ENCODE assay signal across 8 mouse cellular contexts in the genomic region with DNA sequence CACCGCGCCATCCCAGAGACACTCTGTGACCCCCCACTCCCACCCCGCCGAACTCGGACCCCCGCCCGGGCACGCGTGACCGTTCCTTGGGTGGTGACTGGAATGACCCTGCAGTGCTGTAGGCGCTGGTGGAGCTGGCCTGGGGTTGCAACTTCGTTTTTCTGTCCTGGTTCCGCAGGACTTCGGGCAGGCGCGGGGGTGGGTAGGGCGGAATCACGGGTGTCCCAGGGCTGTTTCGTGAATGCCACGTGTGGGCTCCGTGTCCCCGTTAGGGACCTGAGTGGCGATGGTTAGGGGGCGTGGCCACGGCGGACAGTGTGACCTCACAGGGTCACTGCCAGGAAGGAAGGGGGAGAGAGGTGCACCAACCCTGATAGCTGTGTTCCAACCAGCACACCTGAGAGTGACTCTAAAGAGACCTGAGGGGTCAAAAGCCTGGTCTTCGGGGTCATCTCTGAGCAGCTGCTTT. TPM values are rescaled to one million over a fixed set of nuclear protein-coding genes. Genes with fewer than 3 reads are reported as not detected.
DNase-seq lines count a peak whose midpoint lies in the region; ATAC-seq and TF ChIP-seq lines count a peak whose summit lies in the region.

No protein-coding gene starts in this region.

- H3K9ac ChIP-seq in heart, embryonic 12.5 days, result peak overlapping the region; percentile 84
- no peak overlapping the region for H3K9ac ChIP-seq in forebrain, embryonic 12.5 days
- H3K9ac ChIP-seq in liver, embryonic 11.5 days (ENCODE audit: low read depth, low read length), result no peak overlapping the region; the same call in 1 of the 2 replicates

- peak overlapping the region; percentile 90 for H3K4me3 ChIP-seq in heart, embryonic 12.5 days
- H3K4me3 ChIP-seq in E14TG2a.4 (replicated peaks; ENCODE audit: low read length), result peak overlapping the region; percentile 95
- H3K4me3 ChIP-seq in forebrain, embryonic 12.5 days (replicated peaks), result peak overlapping the region; percentile 72
- H3K4me3 ChIP-seq in liver, embryonic 11.5 days (ENCODE audit: low read depth, low read length), result peak overlapping the region; percentile 89

- TF ChIP-seq CTCF in E14TG2a.4 (conservative IDR thresholded peaks at IDR 0.05; ENCODE audit: low read length), result no peak

- H3K9me3 ChIP-seq in heart, embryonic 12.5 days (replicated peaks), result peaks cover 13% of the 10 kb centered on the region
- no peaks in the 10 kb centered on the region for H3K9me3 ChIP-seq in E14TG2a.4 (ENCODE audit: low read length)
- peaks cover 34% of the 10 kb centered on the region for H3K9me3 ChIP-seq in forebrain, embryonic 12.5 days
- H3K9me3 ChIP-seq in liver, embryonic 11.5 days (ENCODE audit: control insufficient read depth, low read length), result peaks cover 8% of the 10 kb centered on the region

- no peak for DNase-seq in heart, postnatal 4 days
- DNase-seq in liver, embryonic 11.5 days (ENCODE audit: low spot score), result no peak
- DNase-seq in testis, postnatal 10 days (ENCODE audit: low spot score), result peak; percentile 62
- no peak for DNase-seq in right cerebral cortex, postnatal 36 days (ENCODE audit: low spot score in 2 of 2)
- DNase-seq in urinary bladder, postnatal 10 days (ENCODE audit: low spot score), result no peak

- peaks cover 7% of the 10 kb centered on the region; the same call in 1 of the 2 replicates for H3K36me3 ChIP-seq in heart, embryonic 12.5 days
- H3K36me3 ChIP-seq in E14TG2a.4 (ENCODE audit: insufficient read depth, low read length), result peaks cover 22% of the 10 kb centered on the region
- H3K36me3 ChIP-seq in forebrain, embryonic 12.5 days (replicated peaks), result peaks cover 17% of the 10 kb centered on the region
- H3K36me3 ChIP-seq in liver, embryonic 11.5 days (ENCODE audit: control insufficient read depth, insufficient read depth, low read length), result peaks cover 7% of the 10 kb centered on the region

- peaks cover 16% of the 10 kb centered on the region for H3K4me1 ChIP-seq in heart, embryonic 12.5 days (replicated peaks)
- H3K4me1 ChIP-seq in E14TG2a.4 (replicated peaks; ENCODE audit: low read depth, low read length), result peaks cover 39% of the 10 kb centered on the region
- H3K4me1 ChIP-seq in forebrain, embryonic 12.5 days, result peaks cover 13% of the 10 kb centered on the region
- peaks cover 7% of the 10 kb centered on the region; the same call in 1 of the 2 replicates for H3K4me1 ChIP-seq in liver, embryonic 11.5 days (replicated peaks; ENCODE audit: control insufficient read depth, insufficient read depth, low read length)

- H3K4me2 ChIP-seq in heart, embryonic 12.5 days, result peak overlapping the region; percentile 100
- H3K4me2 ChIP-seq in forebrain, embryonic 12.5 days, result peak overlapping the region; percentile 95
- peak overlapping the region; percentile 87 for H3K4me2 ChIP-seq in liver, embryonic 11.5 days

- H3K27ac ChIP-seq in heart, embryonic 12.5 days (ENCODE audit: poor library complexity, severe bottlenecking), result no peak overlapping the region
- H3K27ac ChIP-seq in forebrain, embryonic 12.5 days, result no peak overlapping the region
- no peak overlapping the region; the same call in 1 of the 2 replicates for H3K27ac ChIP-seq in liver, embryonic 11.5 days (ENCODE audit: low read depth, low read length)

- 19% methylated on average over 27 of the region's 27 CpGs for WGBS in heart, embryonic 12.5 days
- 40% methylated on average over 27 of the region's 27 CpGs for WGBS in forebrain, embryonic 12.5 days
- 19% methylated on average over 27 of the region's 27 CpGs for WGBS in liver, embryonic 11.5 days

- H3K27me3 ChIP-seq in heart, embryonic 12.5 days (replicated peaks), result no peaks in the 10 kb centered on the region
- H3K27me3 ChIP-seq in E14TG2a.4 (ENCODE audit: insufficient read depth, low read length), result no peaks in the 10 kb centered on the region
- no peaks in the 10 kb centered on the region for H3K27me3 ChIP-seq in forebrain, embryonic 12.5 days
- no peaks in the 10 kb centered on the region for H3K27me3 ChIP-seq in liver, embryonic 11.5 days (replicated peaks; ENCODE audit: control insufficient read depth, insufficient read depth, low read length)

- ATAC-seq in heart, embryonic 12.5 days (ENCODE audit: insufficient number of reproducible peaks, low FRiP score), result no peak
- ATAC-seq in forebrain, embryonic 12.5 days (ENCODE audit: low FRiP score), result no peak
- no peak for ATAC-seq in liver, embryonic 11.5 days (replicated peaks; ENCODE audit: low FRiP score)

RNA-seq across cellular contexts. Expression of a gene that starts 17.0 kb away (rescaled TPM):
- not detected in 2 replicates for polyA plus RNA-seq in heart, embryonic 12.5 days (2016; fragmentation: Nextera tagmentation; extraction: Ambion mirVana)
- total RNA-seq in heart, postnatal 4 days (2021), result not detected
- polyA plus RNA-seq in forebrain, embryonic 12.5 days (2016; fragmentation: Nextera tagmentation; extraction: Ambion mirVana), result not detected in 2 replicates
- not detected in 2 replicates for polyA plus RNA-seq in liver, embryonic 11.5 days (2014; fragmentation: Nextera tagmentation; extraction: Ambion mirVana)

RNA-seq across cellular contexts. Expression of a gene that starts 36.3 kb away (rescaled TPM):
- 16.5 and 19.1 TPM in 2 replicates for polyA plus RNA-seq in heart, embryonic 12.5 days (2016; fragmentation: Nextera tagmentation; extraction: Ambion mirVana)
- total RNA-seq in heart, postnatal 4 days (2021), result 10 to 100 TPM; 30.5 to 32.9 TPM
- polyA plus RNA-seq in forebrain, embryonic 12.5 days (2016; fragmentation: Nextera tagmentation; extraction: Ambion mirVana), result 26.7 and 28.7 TPM in 2 replicates
- 11.3 and 11.4 TPM in 2 replicates for polyA plus RNA-seq in liver, embryonic 11.5 days (2014; fragmentation: Nextera tagmentation; extraction: Ambion mirVana)

RNA-seq across cellular contexts. Expression of a gene that starts 36.6 kb away (rescaled TPM):
- polyA plus RNA-seq in heart, embryonic 12.5 days (2016; fragmentation: Nextera tagmentation; extraction: Ambion mirVana), result not detected in 2 replicates
- total RNA-seq in heart, postnatal 4 days (2021), result not detected
- polyA plus RNA-seq in forebrain, embryonic 12.5 days (2016; fragmentation: Nextera tagmentation; extraction: Ambion mirVana), result not detected in 2 replicates
- not detected in 2 replicates for polyA plus RNA-seq in liver, embryonic 11.5 days (2014; fragmentation: Nextera tagmentation; extraction: Ambion mirVana)
